Mouse (Mus musculus) testis, postnatal 10 days (tissue): ENCODE data around the gene Sgpp1.

ENCODE experiments used
- DNase-seq: peaks from one replicate; pipeline ENCODE4 v3.0.0; 2021; ENCODE audit warnings: low spot score

The Sgpp1 gene

GRCm38 (mm10) chr12:75735246-75736200, at the start of gene Sgpp1:
Sgpp1 (minus strand) TSS chr12:75735729.
- peak; percentile 92 for DNase-seq

GRCm38 (mm10) chr12:75784271-75784751, 48.8 kb upstream of the Sgpp1 start:
- no peak for DNase-seq

GRCm38 (mm10) chr12:75781995-75782394, 46.5 kb upstream of the Sgpp1 start:
- DNase-seq = no peak

GRCm38 (mm10) chr12:75781445-75781844, 45.9 kb upstream of the Sgpp1 start:
- no peak for DNase-seq

GRCm38 (mm10) chr12:75772424-75773034, 37.0 kb upstream of the Sgpp1 start:
- peak; percentile 86 for DNase-seq

- no peak for DNase-seq
These were observed 35.9 kb upstream of the Sgpp1 start for GRCm38 (mm10) chr12:75771410-75771809.

- peak; percentile 44 for DNase-seq
These were observed 31.4 kb upstream of the Sgpp1 start for GRCm38 (mm10) chr12:75766885-75767317.

GRCm38 (mm10) chr12:75766395-75766794, 30.9 kb upstream of the Sgpp1 start:
- no peak for DNase-seq

- no peak for DNase-seq
These were observed 30.2 kb upstream of the Sgpp1 start for GRCm38 (mm10) chr12:75765751-75766150.

GRCm38 (mm10) chr12:75756387-75756786, 20.9 kb upstream of the Sgpp1 start:
- DNase-seq = no peak

- no peak for DNase-seq
These were observed 18.2 kb upstream of the Sgpp1 start for GRCm38 (mm10) chr12:75753730-75754129.

GRCm38 (mm10) chr12:75752077-75752476, 16.5 kb upstream of the Sgpp1 start:
- no peak for DNase-seq

GRCm38 (mm10) chr12:75748574-75748973, 13.0 kb upstream of the Sgpp1 start:
- DNase-seq = no peak

- DNase-seq = no peak
These were observed 10.3 kb upstream of the Sgpp1 start for GRCm38 (mm10) chr12:75745697-75746290.

GRCm38 (mm10) chr12:75742101-75742500, 6.6 kb upstream of the Sgpp1 start:
- DNase-seq = no peak

GRCm38 (mm10) chr12:75741273-75741672, 5.7 kb upstream of the Sgpp1 start:
- no peak for DNase-seq

- DNase-seq = no peak
These were observed 4.9 kb upstream of the Sgpp1 start for GRCm38 (mm10) chr12:75740451-75740850.

GRCm38 (mm10) chr12:75739611-75740010, 4.1 kb upstream of the Sgpp1 start:
- no peak for DNase-seq

- DNase-seq = peak; percentile 56
These were observed 767 bp upstream of the Sgpp1 start for GRCm38 (mm10) chr12:75736296-75736695.

- DNase-seq = peak; percentile 60
These were observed 661 bp downstream of the Sgpp1 start for GRCm38 (mm10) chr12:75734891-75735245.

GRCm38 (mm10) chr12:75734167-75734566, 1.4 kb downstream of the Sgpp1 start:
- no peak for DNase-seq

- no peak for DNase-seq
These were observed 2.0 kb downstream of the Sgpp1 start for GRCm38 (mm10) chr12:75733331-75734070.
